Mouse (Mus musculus) liver, embryonic 14.5 days (tissue): ENCODE data around the gene Smim24.

Experiments
- CTCF ChIP-seq: IDR thresholded peaks from 2 replicates; pipeline ENCODE4 v1.5.1; 2016; ENCODE audit warnings: antibody characterized with exemption, low read depth, control low read depth
- EP300 ChIP-seq: IDR thresholded peaks from 2 replicates; pipeline ENCODE4 v1.6.1; 2016; ENCODE audit warnings: antibody characterized with exemption, low read depth

DNA sequence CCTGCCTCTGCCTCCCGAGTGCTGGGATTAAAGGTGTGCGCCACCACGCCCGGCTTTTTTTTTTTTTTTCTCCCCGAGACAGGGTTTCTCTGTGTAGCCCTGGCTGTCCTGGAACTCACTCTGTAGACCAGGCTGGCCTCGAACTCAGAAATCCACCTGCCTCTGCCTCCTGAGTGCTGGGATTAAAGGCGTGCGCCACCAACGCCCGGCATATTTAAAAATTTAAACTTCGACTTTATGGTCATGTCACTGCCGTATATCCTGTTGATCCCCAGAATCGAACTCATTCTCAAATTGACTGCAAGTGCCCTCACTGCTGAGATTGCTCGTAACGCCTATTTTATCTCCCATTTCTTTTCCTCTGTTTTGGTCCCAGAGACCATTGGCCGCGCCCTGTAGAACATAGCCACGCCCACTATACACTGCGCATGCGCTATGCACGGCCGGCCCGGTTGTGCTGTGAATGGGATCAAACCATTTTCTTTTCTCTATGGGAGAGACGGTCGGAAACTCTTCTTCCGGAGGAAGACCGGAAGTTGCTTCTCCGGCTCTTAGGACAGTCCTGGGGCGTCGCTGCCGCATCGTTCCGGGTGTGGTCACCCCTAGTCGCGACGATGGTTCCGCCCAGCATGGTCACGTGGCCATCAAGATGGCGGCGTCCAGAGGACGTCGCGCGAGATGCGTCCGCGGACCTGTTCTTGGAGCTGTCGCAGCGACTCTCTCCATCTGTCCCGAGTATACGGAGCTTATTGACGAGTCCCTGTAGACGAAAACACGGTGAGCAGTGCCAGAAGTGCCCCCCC lies 8.8 kb upstream of the Smim24 start, which contains the start of the genes Dohh and Gm48551:
- no peak for TF ChIP-seq EP300
- peak; percentile 20; the same call in 1 of the 2 replicates for TF ChIP-seq CTCF
